25 mouse cellular contexts compared by ENCODE assay signal in the genomic region with DNA sequence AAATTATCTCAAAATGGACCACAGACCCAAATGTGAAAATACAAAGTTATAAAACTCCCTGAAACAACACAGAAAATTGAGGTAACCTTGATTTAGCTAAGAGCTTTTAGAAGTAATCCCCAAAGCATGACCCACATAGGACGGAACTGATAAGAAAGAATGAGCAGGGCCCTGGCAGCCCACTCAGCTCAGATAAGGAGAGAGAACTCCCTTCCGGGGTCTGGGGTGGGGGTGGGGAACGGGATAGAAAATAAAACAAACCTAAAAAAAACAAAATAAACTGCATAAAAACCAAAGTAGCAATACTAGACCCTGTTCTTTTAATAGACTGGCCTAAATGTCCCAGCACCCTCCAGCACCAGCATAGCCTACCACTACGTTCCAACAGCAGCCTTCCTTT. TPM values are rescaled to one million over a fixed set of nuclear protein-coding genes. Genes with fewer than 3 reads are reported as not detected.
A peak's percentile ranks its signal among the peaks of the same experiment; 100 is the strongest.
DNase-seq lines count a peak whose midpoint lies in the region; ATAC-seq lines count a peak whose summit lies in the region.
"Had no signal": no experiment of that assay in that cellular context is flagged by ENCODE, and none has a peak within 500 bp of the region (broad histone marks: within the 10 kb centered on the region; RNA-seq: fewer than 3 reads in every experiment).

No protein-coding gene starts in this region.

- no peak for DNase-seq in heart, embryonic 10.5 days (ENCODE audit: low spot score)
- no peak for DNase-seq in heart, postnatal 36 days
- DNase-seq in heart, adult 18-20 months = no peak
- peak; percentile 24 for DNase-seq in liver, embryonic 13.5 days
- DNase-seq in Muller cell, postnatal 12 days (ENCODE audit: inconsistent ontology term) = no peak
- DNase-seq: adrenal gland, postnatal 36 days; cerebellum, adult 9-10 months; gastrocnemius, adult 2 months; kidney, adult 11 months; kidney, postnatal 36 days; layer of hippocampus, postnatal 36 days; lung, embryonic 14.5 days; midbrain, embryonic 14.5 days; right cerebral cortex, postnatal 25 days; spleen, adult 18-20 months had no signal

- H3K36me3 ChIP-seq in heart, embryonic 10.5 days = peaks cover 19% of the 10 kb centered on the region; the same call in 1 of the 2 replicates
- no peaks in the 10 kb centered on the region for H3K36me3 ChIP-seq in heart, embryonic 16.5 days (ENCODE audit: control insufficient read depth, insufficient read depth)
- no peaks in the 10 kb centered on the region for H3K36me3 ChIP-seq in liver, embryonic 13.5 days
- no peaks in the 10 kb centered on the region for H3K36me3 ChIP-seq in forebrain, embryonic 16.5 days (ENCODE audit: control insufficient read depth, insufficient read depth)

- peak overlapping the region; percentile 77 for H3K27ac ChIP-seq in heart, embryonic 10.5 days
- H3K27ac ChIP-seq in heart, embryonic 16.5 days (ENCODE audit: low read length) = peak overlapping the region; percentile 30
- no peak overlapping the region for H3K27ac ChIP-seq in liver, embryonic 13.5 days
- H3K27ac ChIP-seq in forebrain, embryonic 16.5 days (ENCODE audit: low read length) = no peak overlapping the region
- H3K27ac ChIP-seq: embryonic facial prominence, embryonic 10.5 days; forebrain, embryonic 10.5 days; gastrocnemius, adult 2 months; hindbrain, embryonic 10.5 days; hindbrain, postnatal 0 days; kidney, embryonic 15.5 days; limb, embryonic 13.5 days had no signal

- WGBS in heart, embryonic 10.5 days = 14% methylated on average over 4 of the region's 4 CpGs
- WGBS in heart, embryonic 16.5 days = 19% methylated on average over 4 of the region's 4 CpGs
- WGBS in liver, embryonic 13.5 days (ENCODE audit: insufficient replicate concordance) = 11% methylated on average over 4 of the region's 4 CpGs
- WGBS in forebrain, embryonic 16.5 days = 99% methylated on average over 4 of the region's 4 CpGs

- H3K4me2 ChIP-seq in heart, embryonic 16.5 days (ENCODE audit: low read depth, low read length) = peak overlapping the region; percentile 29
- peak overlapping the region; percentile 33 for H3K4me2 ChIP-seq in liver, embryonic 13.5 days
- H3K4me2 ChIP-seq in forebrain, embryonic 16.5 days (ENCODE audit: low read length) = no peak overlapping the region
- H3K4me2 ChIP-seq: kidney, embryonic 15.5 days; limb, embryonic 13.5 days; lung, embryonic 14.5 days had no signal

- H3K4me1 ChIP-seq in heart, embryonic 10.5 days = peaks cover 32% of the 10 kb centered on the region
- H3K4me1 ChIP-seq in heart, embryonic 16.5 days (ENCODE audit: control insufficient read depth, insufficient read depth, low read length) = peaks cover 15% of the 10 kb centered on the region
- H3K4me1 ChIP-seq in liver, embryonic 13.5 days (replicated peaks) = peaks cover 28% of the 10 kb centered on the region
- H3K4me1 ChIP-seq in forebrain, embryonic 16.5 days (replicated peaks; ENCODE audit: control insufficient read depth, insufficient read depth, low read length) = no peaks in the 10 kb centered on the region
- H3K4me1 ChIP-seq: embryonic facial prominence, embryonic 10.5 days; forebrain, embryonic 10.5 days; hindbrain, embryonic 10.5 days; limb, embryonic 13.5 days had no signal

- no peak overlapping the region for H3K9ac ChIP-seq in heart, embryonic 16.5 days (ENCODE audit: low read length)
- H3K9ac ChIP-seq in liver, embryonic 13.5 days = no peak overlapping the region
- no peak overlapping the region for H3K9ac ChIP-seq in forebrain, embryonic 16.5 days (replicated peaks; ENCODE audit: low read depth, low read length)
- H3K9ac ChIP-seq: kidney, embryonic 15.5 days; limb, embryonic 13.5 days; lung, embryonic 14.5 days had no signal

- ATAC-seq in heart, embryonic 16.5 days (replicated peaks; ENCODE audit: extremely low read depth, insufficient read depth, low FRiP score) = no peak
- ATAC-seq in liver, embryonic 13.5 days (ENCODE audit: low read depth) = peak; percentile 78
- ATAC-seq in megakaryocyte-erythroid progenitor cell, adult 5-6 weeks (replicated peaks; ENCODE audit: low FRiP score, low TSS enrichment, poor library complexity, severe bottlenecking) = peak; percentile 87
- ATAC-seq in forebrain, embryonic 16.5 days = no peak
- ATAC-seq: hindbrain, postnatal 0 days had no signal

- H3K4me3 ChIP-seq in heart, embryonic 10.5 days = peak overlapping the region; percentile 30; the same call in 1 of the 2 replicates
- no peak overlapping the region for H3K4me3 ChIP-seq in heart, embryonic 16.5 days (ENCODE audit: low read length)
- no peak overlapping the region for H3K4me3 ChIP-seq in liver, embryonic 13.5 days (replicated peaks)
- no peak overlapping the region for H3K4me3 ChIP-seq in forebrain, embryonic 16.5 days (replicated peaks; ENCODE audit: low read length)
- H3K4me3 ChIP-seq: embryonic facial prominence, embryonic 10.5 days; forebrain, embryonic 10.5 days; gastrocnemius, adult 2 months; hindbrain, embryonic 10.5 days; kidney, embryonic 15.5 days; limb, embryonic 13.5 days; megakaryocyte, embryonic 14.5 days had no signal

- no peaks in the 10 kb centered on the region for H3K27me3 ChIP-seq in heart, embryonic 10.5 days (ENCODE audit: insufficient read depth, poor library complexity, severe bottlenecking)
- H3K27me3 ChIP-seq in heart, embryonic 16.5 days (ENCODE audit: control insufficient read depth, insufficient read depth, low read length) = no peaks in the 10 kb centered on the region
- no peaks in the 10 kb centered on the region for H3K27me3 ChIP-seq in liver, embryonic 13.5 days
- H3K27me3 ChIP-seq in forebrain, embryonic 16.5 days (replicated peaks; ENCODE audit: control insufficient read depth, insufficient read depth, low read length) = no peaks in the 10 kb centered on the region
- H3K27me3 ChIP-seq: kidney, embryonic 15.5 days; limb, embryonic 13.5 days; megakaryocyte, embryonic 14.5 days had no signal

- no peaks in the 10 kb centered on the region for H3K9me3 ChIP-seq in heart, embryonic 10.5 days
- no peaks in the 10 kb centered on the region for H3K9me3 ChIP-seq in heart, embryonic 16.5 days (replicated peaks; ENCODE audit: control insufficient read depth, low read length)
- H3K9me3 ChIP-seq in liver, embryonic 13.5 days (replicated peaks) = no peaks in the 10 kb centered on the region
- no peaks in the 10 kb centered on the region for H3K9me3 ChIP-seq in forebrain, embryonic 16.5 days (ENCODE audit: control insufficient read depth, low read length)
- H3K9me3 ChIP-seq: embryonic facial prominence, embryonic 10.5 days; forebrain, embryonic 10.5 days; hindbrain, embryonic 10.5 days; kidney, embryonic 15.5 days; limb, embryonic 13.5 days; megakaryocyte, embryonic 14.5 days had no signal

- intact Hi-C loops in heart, postnatal 36 days (cut with DNase I) = no loop called here

RNA-seq across cellular contexts. Expression of a gene that starts 9.3 kb away (rescaled TPM):
- 69.3 and 78.3 TPM in 2 replicates for polyA plus RNA-seq in heart, embryonic 10.5 days (2016; fragmentation: Nextera tagmentation; extraction: Ambion mirVana)
- total RNA-seq in heart, postnatal 36 days (2021) = 10 to 100 TPM; 38.4 to 39.6 TPM
- polyA plus RNA-seq in heart, embryonic 16.5 days (2015; fragmentation: Nextera tagmentation; extraction: Ambion mirVana) = 54.8 and 61.8 TPM in 2 replicates
- 10 to 100 TPM; 36.2 to 40.6 TPM for total RNA-seq in heart, adult 18-20 months (2021)
- 64.6 and 76.8 TPM in 2 replicates for polyA plus RNA-seq in liver, embryonic 13.5 days (2015; fragmentation: Nextera tagmentation; extraction: Ambion mirVana)
- 57.9 and 79.1 TPM in 2 replicates for total RNA-seq in megakaryocyte-erythroid progenitor cell, adult 5-6 weeks (2014; fragmentation: Nextera tagmentation)
- 55.6 and 116 TPM in 2 replicates for total RNA-seq in megakaryocyte-erythroid progenitor cell, adult 5-6 weeks (2017)
- 104 and 108 TPM in 2 replicates for polyA plus RNA-seq in forebrain, embryonic 16.5 days (2015; fragmentation: Nextera tagmentation; extraction: Ambion mirVana)

RNA-seq across cellular contexts. Expression of a gene that starts 12.7 kb away (rescaled TPM):
- 42.9 and 56.5 TPM in 2 replicates for polyA plus RNA-seq in heart, embryonic 10.5 days (2016; fragmentation: Nextera tagmentation; extraction: Ambion mirVana)
- total RNA-seq in heart, postnatal 36 days (2021) = 10 to 100 TPM; 77.9 to 88.1 TPM
- polyA plus RNA-seq in heart, embryonic 16.5 days (2015; fragmentation: Nextera tagmentation; extraction: Ambion mirVana) = 54.3 and 54.4 TPM in 2 replicates
- total RNA-seq in heart, adult 18-20 months (2021) = 10 to 100 TPM; 82.6 to 82.8 TPM
- 16.1 TPM in 2 replicates for polyA plus RNA-seq in liver, embryonic 13.5 days (2015; fragmentation: Nextera tagmentation; extraction: Ambion mirVana)
- total RNA-seq in megakaryocyte-erythroid progenitor cell, adult 5-6 weeks (2014; fragmentation: Nextera tagmentation) = 23.6 and 35.0 TPM in 2 replicates
- total RNA-seq in megakaryocyte-erythroid progenitor cell, adult 5-6 weeks (2017) = 16.5 and 30.0 TPM in 2 replicates
- 47.5 and 50.2 TPM in 2 replicates for polyA plus RNA-seq in forebrain, embryonic 16.5 days (2015; fragmentation: Nextera tagmentation; extraction: Ambion mirVana)

RNA-seq across cellular contexts. Expression of a gene that starts 56.5 kb away (rescaled TPM):
- polyA plus RNA-seq in heart, embryonic 10.5 days (2016; fragmentation: Nextera tagmentation; extraction: Ambion mirVana) = 45.7 and 54.9 TPM in 2 replicates
- total RNA-seq in heart, postnatal 36 days (2021) = 1 to 10 TPM; 3.3 to 4.1 TPM
- polyA plus RNA-seq in heart, embryonic 16.5 days (2015; fragmentation: Nextera tagmentation; extraction: Ambion mirVana) = 41.4 and 46.4 TPM in 2 replicates
- 1 to 10 TPM; 3.3 to 4.3 TPM for total RNA-seq in heart, adult 18-20 months (2021)
- polyA plus RNA-seq in liver, embryonic 13.5 days (2015; fragmentation: Nextera tagmentation; extraction: Ambion mirVana) = 3.6 and 5.0 TPM in 2 replicates
- total RNA-seq in megakaryocyte-erythroid progenitor cell, adult 5-6 weeks (2014; fragmentation: Nextera tagmentation) = not detected in 2 replicates
- total RNA-seq in megakaryocyte-erythroid progenitor cell, adult 5-6 weeks (2017) = not detected in 2 replicates
- 89.5 and 104 TPM in 2 replicates for polyA plus RNA-seq in forebrain, embryonic 16.5 days (2015; fragmentation: Nextera tagmentation; extraction: Ambion mirVana)

RNA-seq across cellular contexts. Expression of a gene that starts 59.7 kb away (rescaled TPM):
- 214 and 261 TPM in 2 replicates for polyA plus RNA-seq in heart, embryonic 10.5 days (2016; fragmentation: Nextera tagmentation; extraction: Ambion mirVana)
- total RNA-seq in heart, postnatal 36 days (2021) = 10 to 100 TPM; 20.9 to 22.0 TPM
- 154 and 172 TPM in 2 replicates for polyA plus RNA-seq in heart, embryonic 16.5 days (2015; fragmentation: Nextera tagmentation; extraction: Ambion mirVana)
- 10 to 100 TPM; 20.3 to 22.7 TPM for total RNA-seq in heart, adult 18-20 months (2021)
- polyA plus RNA-seq in liver, embryonic 13.5 days (2015; fragmentation: Nextera tagmentation; extraction: Ambion mirVana) = 169 and 181 TPM in 2 replicates
- 264 and 315 TPM in 2 replicates for total RNA-seq in megakaryocyte-erythroid progenitor cell, adult 5-6 weeks (2014; fragmentation: Nextera tagmentation)
- 217 and 254 TPM in 2 replicates for total RNA-seq in megakaryocyte-erythroid progenitor cell, adult 5-6 weeks (2017)
- polyA plus RNA-seq in forebrain, embryonic 16.5 days (2015; fragmentation: Nextera tagmentation; extraction: Ambion mirVana) = 180 and 189 TPM in 2 replicates

Comparison
In these comparisons a context has a peak if more than half of its experiments do, and no peak if none do; other contexts are left out.
1. H3K27ac ChIP-seq: peak in heart, embryonic 10.5 days (single experiment) and heart, embryonic 16.5 days (single experiment); none in liver, embryonic 13.5 days (single experiment) and forebrain, embryonic 16.5 days (single experiment).
2. ATAC-seq: peak in liver, embryonic 13.5 days (single experiment) and megakaryocyte-erythroid progenitor cell, adult 5-6 weeks (single experiment); none in heart, embryonic 16.5 days (single experiment) and forebrain, embryonic 16.5 days (single experiment).